Comparison of ENCODE assay signal across 8 mouse cellular contexts in the genomic region with DNA sequence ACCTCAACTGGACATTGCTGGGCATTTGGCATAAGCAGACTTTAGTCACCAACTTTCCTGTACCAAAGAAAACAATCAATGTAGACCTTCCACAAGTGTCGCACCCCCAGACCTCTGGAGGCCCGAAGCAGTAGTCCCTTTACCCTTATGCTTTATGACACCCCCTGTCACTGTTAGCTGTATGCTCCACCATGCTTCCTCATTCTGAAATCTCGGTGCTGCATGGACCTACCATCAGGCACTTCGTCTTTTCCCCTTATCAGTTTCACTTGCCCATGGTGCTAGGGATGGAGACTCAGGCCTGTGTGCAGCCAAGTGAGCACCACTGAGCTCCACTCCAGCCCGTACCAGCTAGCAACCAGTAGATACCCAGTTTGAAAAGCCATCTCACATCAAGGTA. TPM values are rescaled to one million over a fixed set of nuclear protein-coding genes. Genes with fewer than 3 reads are reported as not detected.
DNase-seq lines count a peak whose midpoint lies in the region; ATAC-seq lines count a peak whose summit lies in the region.

No protein-coding gene starts in this region.

- peak overlapping the region; percentile 91 for H3K27ac ChIP-seq in liver, embryonic 11.5 days (ENCODE audit: low read depth, low read length)
- no peak overlapping the region for H3K27ac ChIP-seq in embryonic facial prominence, embryonic 15.5 days (replicated peaks)
- H3K27ac ChIP-seq in intestine, embryonic 16.5 days (ENCODE audit: low read length): 0 out of 2 replicates have a peak overlapping the region, but pooled peaks have one; percentile 25
- no peak overlapping the region for H3K27ac ChIP-seq in neural tube, embryonic 12.5 days

- 64% methylated on average over 5 of the region's 5 CpGs for WGBS in liver, embryonic 11.5 days
- 81% methylated on average over 5 of the region's 5 CpGs for WGBS in embryonic facial prominence, embryonic 15.5 days
- 77% methylated on average over 5 of the region's 5 CpGs for WGBS in intestine, embryonic 16.5 days
- 89% methylated on average over 5 of the region's 5 CpGs for WGBS in neural tube, embryonic 12.5 days

- no peak for ATAC-seq in liver, embryonic 11.5 days (replicated peaks; ENCODE audit: low FRiP score)
- ATAC-seq in embryonic facial prominence, embryonic 15.5 days (ENCODE audit: insufficient number of reproducible peaks, low FRiP score, low TSS enrichment, low read depth): no peak
- ATAC-seq in intestine, embryonic 16.5 days: no peak
- no peak for ATAC-seq in neural tube, embryonic 12.5 days (ENCODE audit: low FRiP score, low read depth)

- H3K9ac ChIP-seq in liver, embryonic 11.5 days (ENCODE audit: low read depth, low read length): peak overlapping the region; percentile 100
- no peak overlapping the region for H3K9ac ChIP-seq in embryonic facial prominence, embryonic 15.5 days
- H3K9ac ChIP-seq in intestine, embryonic 16.5 days (ENCODE audit: low read depth, low read length): peak overlapping the region; percentile 92; the same call in 1 of the 2 replicates
- 0 out of 2 replicates have a peak overlapping the region, but pooled peaks have one; percentile 17 for H3K9ac ChIP-seq in neural tube, embryonic 12.5 days

- peaks cover 33% of the 10 kb centered on the region for H3K36me3 ChIP-seq in liver, embryonic 11.5 days (ENCODE audit: control insufficient read depth, insufficient read depth, low read length)
- peaks cover 47% of the 10 kb centered on the region for H3K36me3 ChIP-seq in embryonic facial prominence, embryonic 15.5 days
- H3K36me3 ChIP-seq in intestine, embryonic 16.5 days (ENCODE audit: control insufficient read depth, insufficient read depth, low read length): peaks cover 11% of the 10 kb centered on the region
- peaks cover 46% of the 10 kb centered on the region for H3K36me3 ChIP-seq in neural tube, embryonic 12.5 days

- no peaks in the 10 kb centered on the region for H3K27me3 ChIP-seq in liver, embryonic 11.5 days (replicated peaks; ENCODE audit: control insufficient read depth, insufficient read depth, low read length)
- no peaks in the 10 kb centered on the region for H3K27me3 ChIP-seq in embryonic facial prominence, embryonic 15.5 days
- no peaks in the 10 kb centered on the region for H3K27me3 ChIP-seq in intestine, embryonic 16.5 days (replicated peaks; ENCODE audit: control insufficient read depth, insufficient read depth, low read length)
- no peaks in the 10 kb centered on the region for H3K27me3 ChIP-seq in neural tube, embryonic 12.5 days (replicated peaks)

- H3K9me3 ChIP-seq in liver, embryonic 11.5 days (ENCODE audit: control insufficient read depth, low read length): no peaks in the 10 kb centered on the region
- H3K9me3 ChIP-seq in embryonic facial prominence, embryonic 15.5 days (replicated peaks): no peaks in the 10 kb centered on the region
- no peaks in the 10 kb centered on the region for H3K9me3 ChIP-seq in intestine, embryonic 16.5 days (ENCODE audit: control insufficient read depth, low read length)
- H3K9me3 ChIP-seq in neural tube, embryonic 12.5 days: no peaks in the 10 kb centered on the region

- peak overlapping the region; percentile 97 for H3K4me3 ChIP-seq in liver, embryonic 11.5 days (ENCODE audit: low read depth, low read length)
- peak overlapping the region; percentile 94; the same call in 1 of the 2 replicates for H3K4me3 ChIP-seq in embryonic facial prominence, embryonic 15.5 days (replicated peaks)
- peak overlapping the region; percentile 91 for H3K4me3 ChIP-seq in intestine, embryonic 16.5 days (ENCODE audit: low read length)
- H3K4me3 ChIP-seq in neural tube, embryonic 12.5 days: no peak overlapping the region

- peaks cover 25% of the 10 kb centered on the region for H3K4me1 ChIP-seq in liver, embryonic 11.5 days (replicated peaks; ENCODE audit: control insufficient read depth, insufficient read depth, low read length)
- H3K4me1 ChIP-seq in embryonic facial prominence, embryonic 15.5 days: peaks cover 29% of the 10 kb centered on the region
- peaks cover 25% of the 10 kb centered on the region for H3K4me1 ChIP-seq in intestine, embryonic 16.5 days (ENCODE audit: control insufficient read depth, insufficient read depth, low read length)
- H3K4me1 ChIP-seq in neural tube, embryonic 12.5 days: peaks cover 21% of the 10 kb centered on the region

- no peak for DNase-seq in liver, embryonic 11.5 days (ENCODE audit: low spot score)
- no peak for DNase-seq in liver
- DNase-seq in urinary bladder, postnatal 4 days (ENCODE audit: low spot score in 2 of 2): no peak
- no peak for DNase-seq in cerebellum, postnatal 4 days (ENCODE audit: low spot score in 2 of 2)
- DNase-seq in lung, postnatal 36 days: no peak

- H3K4me2 ChIP-seq in liver, embryonic 11.5 days: peak overlapping the region; percentile 75
- H3K4me2 ChIP-seq in embryonic facial prominence, embryonic 15.5 days (replicated peaks): peak overlapping the region; percentile 76
- peak overlapping the region; percentile 62 for H3K4me2 ChIP-seq in intestine, embryonic 16.5 days (ENCODE audit: low read depth, low read length)
- H3K4me2 ChIP-seq in neural tube, embryonic 12.5 days (replicated peaks): peak overlapping the region; percentile 70

RNA-seq across cellular contexts. Expression of gene Fam69b, which starts 9.8 kb away (rescaled TPM):
- polyA plus RNA-seq in liver, embryonic 11.5 days (2014; fragmentation: Nextera tagmentation; extraction: Ambion mirVana): 10.5 and 11.1 TPM in 2 replicates
- 44.0 and 48.6 TPM in 2 replicates for polyA plus RNA-seq in embryonic facial prominence, embryonic 15.5 days (2015; fragmentation: Nextera tagmentation; extraction: Ambion mirVana)
- 24.8 and 27.0 TPM in 2 replicates for polyA plus RNA-seq in intestine, embryonic 16.5 days (2015; fragmentation: Nextera tagmentation; extraction: Ambion mirVana)
- polyA plus RNA-seq in neural tube, embryonic 12.5 days (2016; fragmentation: Nextera tagmentation; extraction: Ambion mirVana): 66.1 and 76.2 TPM in 2 replicates

RNA-seq across cellular contexts. Expression of gene Lcn4, which starts 33.0 kb away (rescaled TPM):
- polyA plus RNA-seq in liver, embryonic 11.5 days (2014; fragmentation: Nextera tagmentation; extraction: Ambion mirVana): not detected in 2 replicates
- not detected in 2 replicates for polyA plus RNA-seq in embryonic facial prominence, embryonic 15.5 days (2015; fragmentation: Nextera tagmentation; extraction: Ambion mirVana)
- polyA plus RNA-seq in intestine, embryonic 16.5 days (2015; fragmentation: Nextera tagmentation; extraction: Ambion mirVana): not detected in 2 replicates
- not detected in 2 replicates for polyA plus RNA-seq in neural tube, embryonic 12.5 days (2016; fragmentation: Nextera tagmentation; extraction: Ambion mirVana)

RNA-seq across cellular contexts. Expression of gene Agpat2, which starts 33.8 kb away (rescaled TPM):
- polyA plus RNA-seq in liver, embryonic 11.5 days (2014; fragmentation: Nextera tagmentation; extraction: Ambion mirVana): 36.1 and 40.1 TPM in 2 replicates
- 31.7 and 32.2 TPM in 2 replicates for polyA plus RNA-seq in embryonic facial prominence, embryonic 15.5 days (2015; fragmentation: Nextera tagmentation; extraction: Ambion mirVana)
- 113 and 116 TPM in 2 replicates for polyA plus RNA-seq in intestine, embryonic 16.5 days (2015; fragmentation: Nextera tagmentation; extraction: Ambion mirVana)
- polyA plus RNA-seq in neural tube, embryonic 12.5 days (2016; fragmentation: Nextera tagmentation; extraction: Ambion mirVana): 7.1 TPM in 2 replicates

RNA-seq across cellular contexts. Expression of gene Gm20532, which starts 51.6 kb away (rescaled TPM):
- polyA plus RNA-seq in liver, embryonic 11.5 days (2014; fragmentation: Nextera tagmentation; extraction: Ambion mirVana): not detected in 2 replicates
- not detected in 2 replicates for polyA plus RNA-seq in embryonic facial prominence, embryonic 15.5 days (2015; fragmentation: Nextera tagmentation; extraction: Ambion mirVana)
- not detected in 2 replicates for polyA plus RNA-seq in intestine, embryonic 16.5 days (2015; fragmentation: Nextera tagmentation; extraction: Ambion mirVana)
- polyA plus RNA-seq in neural tube, embryonic 12.5 days (2016; fragmentation: Nextera tagmentation; extraction: Ambion mirVana): not detected in 2 replicates

RNA-seq across cellular contexts. Expression of gene Egfl7, which starts 58.2 kb away (rescaled TPM):
- polyA plus RNA-seq in liver, embryonic 11.5 days (2014; fragmentation: Nextera tagmentation; extraction: Ambion mirVana): 161 and 181 TPM in 2 replicates
- 111 and 125 TPM in 2 replicates for polyA plus RNA-seq in embryonic facial prominence, embryonic 15.5 days (2015; fragmentation: Nextera tagmentation; extraction: Ambion mirVana)
- polyA plus RNA-seq in intestine, embryonic 16.5 days (2015; fragmentation: Nextera tagmentation; extraction: Ambion mirVana): 110 and 118 TPM in 2 replicates
- polyA plus RNA-seq in neural tube, embryonic 12.5 days (2016; fragmentation: Nextera tagmentation; extraction: Ambion mirVana): 74.8 and 76.1 TPM in 2 replicates

Comparison
In these comparisons a context has a peak if more than half of its experiments do, and no peak if none do; other contexts are left out.
1. H3K27ac ChIP-seq: peak in liver, embryonic 11.5 days (single experiment) and intestine, embryonic 16.5 days (single experiment); none in embryonic facial prominence, embryonic 15.5 days (single experiment) and neural tube, embryonic 12.5 days (single experiment).
2. Peak in every context shown above with its lines, with median percentiles within 50 percentile points of each other: H3K4me2 ChIP-seq.